Mouse (Mus musculus) E14TG2a.4 (cell line): ENCODE measurements around the gene Rab11fip4.

ENCODE experiments used
- CTCF ChIP-seq: conservative IDR thresholded peaks from 2 replicates; pipeline ENCODE4 v1.5.1; 2014; ENCODE audit warnings: low read length
- NANOG ChIP-seq: IDR thresholded peaks from 2 replicates; pipeline ENCODE4 v1.6.1; 2014; ENCODE audit warnings: borderline replicate concordance, low read length, mixed read lengths

GRCm38 (mm10) chr11:79685109-79685508 is 94.1 kb downstream of the Rab11fip4 start:
- TF ChIP-seq CTCF (no peak), NANOG (no peak)
